Mouse (Mus musculus) cerebellum, adult 9-10 months (tissue): ENCODE data around the gene Slx1b.
"Not testable (repeated sequence)": the region's sequence is repeated elsewhere in the genome, so short reads cannot be mapped to it uniquely, and the experiment has no call there.

Experiments used
- DNase-seq: peaks from one replicate; pipeline ENCODE4 v3.0.0; 2022

Slx1b gene

GRCm38 (mm10) chr7:126695631-126696207 lies at the start of gene Slx1b:
TSS of gene Slx1b (minus strand) at chr7:126695784.
- peak; percentile 95 for DNase-seq

DNA sequence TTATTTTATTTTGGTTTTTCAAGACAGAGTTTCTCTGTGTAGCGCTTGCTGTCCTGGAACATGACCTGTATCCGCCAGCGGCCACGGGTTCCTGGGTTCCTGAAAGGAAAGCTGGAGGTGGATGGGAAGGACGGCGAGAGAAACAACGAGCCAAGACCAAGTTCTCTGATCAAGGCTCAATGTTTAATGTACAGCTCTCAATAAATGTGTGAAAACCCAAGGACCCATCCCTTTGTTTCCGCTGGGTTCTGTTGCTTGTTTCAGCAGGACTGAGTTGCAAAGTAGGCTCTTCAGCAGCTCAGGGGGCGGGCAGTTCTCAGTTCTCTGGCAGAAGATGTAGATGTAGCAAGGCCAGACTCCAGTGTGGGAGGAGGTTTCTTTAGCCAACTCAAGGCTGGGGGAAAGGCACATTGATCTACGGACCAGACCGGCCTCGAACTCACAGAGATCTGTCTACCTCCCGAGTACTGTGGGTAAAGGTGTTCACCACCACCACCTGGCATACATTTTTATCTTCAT lies 46.4 kb upstream of the Slx1b start:
- no peak for DNase-seq

- no peak for DNase-seq
Observed at GRCm38 (mm10) chr7:126741452-126741851, 45.9 kb upstream of the Slx1b start.

DNA sequence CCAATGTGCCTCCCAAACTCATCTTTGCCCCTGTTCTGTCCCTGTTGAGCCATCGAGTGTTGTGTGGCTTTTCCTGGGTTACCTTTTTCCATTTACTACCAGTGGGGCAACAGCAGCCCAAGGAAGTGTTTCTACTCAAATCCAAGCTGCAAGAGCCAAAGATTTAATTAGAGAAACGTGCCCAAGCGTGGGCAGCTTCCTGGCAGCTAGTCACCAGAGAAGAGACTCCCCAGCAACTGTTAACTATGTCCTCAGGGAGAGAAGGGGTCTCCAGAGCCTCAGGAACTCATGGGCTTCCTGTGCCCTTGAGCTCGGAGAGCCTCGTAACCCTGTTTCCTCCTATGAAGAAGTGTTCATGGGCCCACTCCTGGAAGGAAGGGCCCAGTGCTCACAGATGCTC lies 45.4 kb upstream of the Slx1b start:
- DNase-seq, result no peak

DNA sequence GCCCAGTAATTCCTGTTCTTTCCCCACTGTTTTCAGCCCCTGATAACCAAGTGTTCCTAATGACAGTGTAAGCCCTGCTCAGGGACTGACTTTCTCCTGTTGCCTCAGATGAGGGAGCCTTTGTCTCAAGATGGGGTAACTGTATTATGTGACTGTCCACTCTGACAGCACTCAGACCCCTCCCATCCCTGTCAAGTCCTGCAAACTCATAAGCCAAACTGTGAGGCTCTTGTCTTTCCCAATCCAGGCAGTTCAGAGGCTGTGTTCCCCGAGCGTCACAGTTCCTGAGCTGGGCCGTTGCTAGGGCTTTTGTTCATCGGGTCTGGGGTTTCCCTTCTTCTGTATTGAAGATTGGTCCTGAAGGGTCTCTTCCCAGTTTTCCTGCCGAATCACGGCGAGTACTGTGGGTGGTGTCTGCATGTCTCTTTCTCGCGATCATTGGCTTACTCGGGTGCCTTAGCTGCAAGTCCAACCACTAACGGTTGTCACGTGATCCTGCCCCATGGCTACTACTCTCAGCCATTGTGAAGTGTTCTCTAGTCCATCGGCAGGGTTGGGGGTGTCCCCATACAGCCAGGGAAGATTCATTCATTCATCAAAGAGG lies 44.6 kb upstream of the Slx1b start:
- no peak for DNase-seq

GRCm38 (mm10) chr7:126739551-126739950 lies 44.0 kb upstream of the Slx1b start:
- no peak for DNase-seq

DNA sequence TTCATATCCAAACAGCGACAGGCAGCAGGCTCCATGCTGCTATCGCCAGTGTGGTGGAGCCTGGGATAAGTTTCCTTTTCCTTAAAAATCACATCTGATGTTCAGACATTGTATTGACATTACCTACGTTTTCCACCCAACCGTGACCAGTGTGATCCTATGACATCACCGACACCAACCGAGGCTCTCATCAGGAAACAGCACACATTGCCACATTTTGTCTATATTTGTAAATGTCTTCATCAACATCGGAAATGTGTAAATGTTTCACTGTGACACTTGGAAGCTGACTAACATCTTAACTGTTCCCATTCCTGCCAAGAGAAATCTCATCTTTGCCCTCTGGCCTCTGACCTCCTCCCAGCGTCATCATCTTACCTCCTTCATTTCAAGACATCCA lies 40.5 kb upstream of the Slx1b start:
- DNase-seq, result no peak

GRCm38 (mm10) chr7:126730256-126730789 lies 34.7 kb upstream of the Slx1b start:
- DNase-seq, result not testable (repeated sequence)

DNA sequence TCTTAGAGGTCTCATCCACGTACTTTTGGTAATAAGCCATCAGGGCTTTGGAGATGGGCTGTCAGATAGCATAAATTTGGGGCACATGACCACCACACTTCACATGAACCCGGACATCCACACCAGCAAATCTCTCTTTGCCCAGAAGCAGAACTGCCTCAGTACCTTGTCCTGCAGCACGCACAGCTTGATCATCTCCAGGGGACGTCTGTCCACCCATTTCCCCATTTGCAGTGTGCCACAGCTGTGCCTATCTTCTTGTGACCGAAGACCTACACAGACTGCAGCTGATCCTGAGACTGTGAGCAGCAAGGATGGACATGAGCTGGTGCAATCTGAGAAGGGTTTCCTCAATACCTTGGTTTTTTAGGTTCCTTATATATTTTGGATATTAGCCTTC lies 30.1 kb upstream of the Slx1b start:
- DNase-seq, result no peak

DNA sequence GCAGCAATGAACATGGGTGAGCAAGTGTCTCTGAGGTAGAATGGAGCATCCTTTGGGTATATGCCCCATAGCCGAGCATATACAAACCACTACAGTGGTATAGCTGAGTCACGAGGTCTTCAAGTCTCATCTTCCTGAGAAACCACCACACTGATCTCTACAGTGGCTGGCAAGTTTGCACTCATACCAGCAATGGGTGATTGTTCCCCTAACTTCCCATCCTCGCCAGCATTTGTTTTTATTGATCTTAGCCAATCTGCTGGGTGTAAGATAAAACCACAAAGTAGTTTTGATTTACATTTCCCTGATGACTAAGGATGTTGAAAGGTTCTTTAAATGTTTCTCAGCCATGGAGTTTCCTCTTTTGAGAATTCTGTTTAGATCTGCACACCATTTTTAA lies 29.5 kb upstream of the Slx1b start:
- no peak for DNase-seq

- DNase-seq, result no peak
Observed at GRCm38 (mm10) chr7:126721635-126722034, 26.1 kb upstream of the Slx1b start.

GRCm38 (mm10) chr7:126718787-126719337 lies 23.3 kb upstream of the Slx1b start:
- no peak for DNase-seq

DNA sequence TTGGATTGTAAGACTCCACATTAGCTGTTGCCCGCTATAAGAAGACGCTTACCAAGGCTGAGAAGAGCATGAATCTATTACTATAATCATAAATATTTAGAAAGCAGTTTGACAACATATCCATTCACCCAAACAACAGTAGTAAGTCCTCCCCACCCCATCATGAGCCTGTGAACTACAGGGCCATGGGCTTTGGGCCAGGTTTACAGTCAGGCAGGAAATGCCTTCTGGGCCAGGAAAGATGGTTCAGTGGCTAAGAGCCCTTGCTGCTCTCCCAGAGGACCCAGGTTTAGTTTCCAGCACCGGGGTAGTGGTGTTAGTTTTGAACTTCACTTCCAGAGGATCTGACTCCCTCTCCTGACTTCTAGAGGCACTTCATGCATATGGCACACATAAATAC lies 22.0 kb upstream of the Slx1b start:
- DNase-seq, result no peak

GRCm38 (mm10) chr7:126715679-126716078 lies 20.1 kb upstream of the Slx1b start:
- no peak for DNase-seq

GRCm38 (mm10) chr7:126711910-126712309 lies 16.3 kb upstream of the Slx1b start:
- DNase-seq, result no peak

DNA sequence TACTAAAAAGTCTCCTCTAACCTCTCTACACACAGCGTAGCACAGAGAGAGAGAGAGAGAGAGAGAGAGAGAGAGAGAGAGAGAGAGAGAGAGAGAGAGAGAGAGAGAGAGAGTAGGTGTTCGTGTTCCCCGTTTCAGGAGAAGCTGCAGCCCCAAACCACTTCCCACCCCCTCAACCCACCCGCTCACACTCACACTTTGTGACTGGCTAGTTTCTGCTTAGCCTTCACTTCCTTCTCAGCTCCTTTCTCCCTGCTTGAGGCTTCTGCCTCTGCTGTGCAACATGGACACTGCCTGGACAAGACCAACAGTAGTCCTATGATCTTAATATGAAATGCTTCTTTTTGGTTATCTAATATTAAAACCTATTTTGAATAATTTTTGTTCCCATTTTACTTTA lies 14.7 kb upstream of the Slx1b start:
- DNase-seq, result no peak

DNA sequence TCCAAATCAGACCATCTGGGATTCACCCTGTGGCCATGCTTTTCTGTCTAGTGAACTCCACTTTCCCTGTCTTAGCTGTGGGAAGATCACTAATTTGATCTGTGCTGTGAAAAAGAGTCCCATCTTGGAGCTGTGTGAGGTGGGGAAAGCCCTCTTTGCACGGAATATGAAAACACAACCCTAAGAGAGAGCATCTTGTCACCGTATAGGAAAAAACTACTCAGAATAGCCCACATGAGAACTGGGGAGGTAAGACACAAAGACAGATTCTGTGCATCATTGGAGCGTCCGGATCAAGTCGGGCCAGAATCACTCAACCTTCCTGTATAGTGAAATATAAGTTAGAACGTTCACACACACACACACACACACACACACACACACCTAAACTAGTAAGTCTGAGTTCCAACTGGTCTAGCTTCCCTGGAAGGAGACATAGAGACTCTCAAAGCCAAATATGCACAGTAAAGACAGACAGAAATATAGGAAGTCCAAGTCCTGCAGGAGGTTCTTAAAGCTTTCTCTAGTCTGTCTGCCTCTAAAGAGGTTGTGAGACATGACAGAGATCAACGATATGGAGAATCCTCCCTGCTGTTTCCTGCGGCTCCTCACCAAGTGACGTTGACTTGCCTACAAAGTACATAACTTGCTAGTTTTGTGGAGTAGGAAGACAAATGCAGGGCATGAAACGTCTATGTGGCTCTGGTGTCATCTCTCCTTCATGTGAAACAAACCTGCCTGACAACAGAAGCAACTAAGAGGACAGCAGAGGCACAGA lies 12.8 kb upstream of the Slx1b start:
- DNase-seq, result no peak

GRCm38 (mm10) chr7:126707442-126708174 lies 12.0 kb upstream of the Slx1b start, which contains the start of gene Coro1a:
TSS of gene Coro1a (minus strand) at chr7:126707787.
- DNase-seq, result no peak

DNA sequence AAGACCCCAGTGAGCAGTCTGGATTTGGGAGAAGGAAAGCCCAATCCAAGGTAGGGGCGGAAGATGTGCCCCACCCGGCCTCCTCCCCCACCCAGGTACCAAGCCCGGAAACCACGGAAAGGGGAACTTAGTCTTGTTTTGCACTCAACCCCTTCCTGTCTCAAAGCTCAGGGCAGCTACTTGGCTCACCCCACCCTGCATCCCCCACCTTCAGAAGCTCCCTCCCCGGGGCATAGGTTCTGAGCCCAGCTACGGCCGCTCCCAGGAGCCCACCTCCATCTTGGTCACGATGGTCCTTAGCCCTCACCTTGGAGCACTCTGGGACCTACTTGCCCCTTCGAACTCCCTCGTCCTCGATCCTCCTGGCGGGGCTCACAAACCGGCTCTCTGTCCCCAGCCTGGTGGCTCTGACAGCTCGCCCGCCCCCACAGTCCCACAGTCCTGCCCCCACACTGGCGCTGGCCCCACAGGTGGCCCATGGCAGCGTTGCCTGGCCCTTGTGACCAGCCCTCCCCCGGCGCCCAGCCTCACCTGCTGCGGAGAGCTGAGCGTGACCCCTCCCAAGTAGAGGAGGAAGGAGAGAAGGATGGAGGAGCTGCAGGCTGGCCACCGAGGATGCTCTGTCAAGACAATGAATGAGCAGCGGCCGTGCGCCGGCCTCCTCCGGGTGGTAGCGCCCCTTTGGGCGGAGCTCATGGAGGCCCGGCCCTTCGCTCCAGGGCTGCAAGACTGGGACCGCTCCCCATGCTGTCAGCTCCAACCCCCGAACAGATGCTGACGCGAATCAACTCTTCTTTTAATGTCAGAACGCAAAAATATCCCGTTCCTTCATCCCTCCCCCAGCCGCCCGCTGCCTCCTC lies 8.8 kb upstream of the Slx1b start:
- DNase-seq, result peak; percentile 89

GRCm38 (mm10) chr7:126703757-126704077 lies 8.1 kb upstream of the Slx1b start:
- no peak for DNase-seq

DNA sequence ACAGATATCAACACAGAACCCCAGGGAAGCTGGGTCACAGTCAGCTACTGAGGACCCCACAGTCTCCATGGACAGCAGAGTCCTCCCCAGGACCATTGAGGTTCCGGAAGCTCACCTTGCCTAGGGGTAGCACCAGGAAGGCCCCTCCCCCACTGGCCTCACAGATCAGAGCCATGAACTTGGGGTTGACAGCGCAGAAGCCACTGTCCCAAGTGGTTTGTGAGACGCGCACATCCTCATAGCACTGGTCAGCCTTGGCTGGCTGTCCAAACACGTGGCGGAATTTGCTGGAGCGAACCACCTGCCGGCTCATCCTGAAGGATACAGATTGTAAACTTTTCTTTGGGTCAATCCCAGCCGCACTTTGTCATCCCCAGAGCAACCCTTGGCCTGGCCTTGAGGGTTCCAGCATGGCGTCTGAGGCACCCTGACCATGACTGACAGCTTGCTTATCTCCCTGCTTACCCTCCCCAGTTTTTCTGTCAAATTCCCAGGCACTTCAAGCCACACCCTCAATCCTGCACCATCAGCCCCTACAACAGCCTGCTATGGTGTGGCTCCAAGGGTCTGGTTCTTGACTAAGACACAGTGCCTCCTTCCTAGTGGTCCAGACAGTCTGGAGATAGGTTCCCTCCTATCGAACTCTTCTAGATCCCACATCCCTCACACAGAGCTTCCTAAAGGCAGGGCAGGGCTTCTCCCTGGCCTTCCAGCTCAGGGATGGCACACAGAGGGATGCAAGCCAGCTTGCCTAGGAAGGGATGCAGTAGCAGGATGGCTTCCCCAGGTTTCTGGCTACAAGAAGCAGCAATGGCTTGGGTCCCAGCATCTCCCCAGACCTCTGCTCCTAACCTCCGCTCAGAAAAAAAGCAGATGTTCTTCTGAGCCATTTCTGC lies 7.5 kb upstream of the Slx1b start:
- DNase-seq, result peak; percentile 73
